ENCODE assay signal across 8 mouse cellular contexts in the genomic region with DNA sequence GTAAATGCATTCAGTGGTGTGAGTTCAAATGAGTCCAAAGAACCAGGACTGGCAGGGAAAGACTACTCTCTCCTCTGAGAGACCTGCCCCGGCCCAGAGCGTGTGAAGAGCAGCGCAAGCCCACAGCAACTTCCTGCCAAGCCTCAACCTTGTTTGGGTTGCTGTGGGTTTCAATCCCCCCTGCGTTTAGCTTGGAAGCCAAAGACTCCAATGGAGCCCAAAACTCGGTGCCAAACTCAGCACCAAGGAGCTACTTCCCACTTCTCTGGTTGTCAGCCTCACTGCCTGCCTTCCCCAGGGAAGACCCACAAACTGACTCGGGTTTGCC.
DNase-seq lines count a peak whose midpoint lies in the region; ATAC-seq and TF ChIP-seq lines count a peak whose summit lies in the region.

No protein-coding gene starts in this region.

- TF ChIP-seq EP300 in stomach, postnatal 0 days (optimal IDR thresholded peaks at IDR 0.05): no peak

- H3K27me3 ChIP-seq in forebrain, postnatal 0 days (ENCODE audit: insufficient read depth, low read length): no peaks in the 10 kb centered on the region
- no peaks in the 10 kb centered on the region for H3K27me3 ChIP-seq in hindbrain, postnatal 0 days (ENCODE audit: insufficient read depth, low read length)
- H3K27me3 ChIP-seq in stomach, postnatal 0 days (ENCODE audit: control insufficient read depth, insufficient read depth, low read length): no peaks in the 10 kb centered on the region

- no peaks in the 10 kb centered on the region for H3K9me3 ChIP-seq in forebrain, postnatal 0 days (ENCODE audit: low read length)
- H3K9me3 ChIP-seq in hindbrain, postnatal 0 days (ENCODE audit: low read length): no peaks in the 10 kb centered on the region
- no peaks in the 10 kb centered on the region for H3K9me3 ChIP-seq in stomach, postnatal 0 days (ENCODE audit: control insufficient read depth, low read length)

- 16% methylated on average over 6 of the region's 6 CpGs for WGBS in forebrain, postnatal 0 days
- 24% methylated on average over 6 of the region's 6 CpGs for WGBS in hindbrain, postnatal 0 days
- WGBS in stomach, postnatal 0 days: 59% methylated on average over 6 of the region's 6 CpGs

- H3K27ac ChIP-seq in forebrain, postnatal 0 days (ENCODE audit: low read depth, low read length): peak overlapping the region; percentile 17
- peak overlapping the region; percentile 73 for H3K27ac ChIP-seq in hindbrain, postnatal 0 days
- peak overlapping the region; percentile 49 for H3K27ac ChIP-seq in stomach, postnatal 0 days (replicated peaks)

- ATAC-seq in forebrain, postnatal 0 days: peak; percentile 79
- 0 out of 2 replicates have a peak, but pooled peaks have one; percentile 43 for ATAC-seq in hindbrain, postnatal 0 days
- ATAC-seq in stomach, postnatal 0 days (ENCODE audit: low FRiP score, low TSS enrichment): no peak

- H3K4me2 ChIP-seq in forebrain, postnatal 0 days (ENCODE audit: low read depth): peak overlapping the region; percentile 6; the same call in 1 of the 2 replicates
- H3K4me2 ChIP-seq in hindbrain, postnatal 0 days (ENCODE audit: low read depth, low read length): no peak overlapping the region
- H3K4me2 ChIP-seq in stomach, postnatal 0 days (replicated peaks; ENCODE audit: low read depth): no peak overlapping the region

- no peak for TF ChIP-seq CTCF in forebrain, postnatal 0 days (IDR thresholded peaks at IDR 0.05; ENCODE audit: low read depth)
- no peak for TF ChIP-seq CTCF in hindbrain, postnatal 0 days (IDR thresholded peaks at IDR 0.05; ENCODE audit: low read depth)
- no peak for TF ChIP-seq CTCF in stomach, postnatal 0 days (IDR thresholded peaks at IDR 0.05; ENCODE audit: low read depth)

- no peak overlapping the region for H3K4me3 ChIP-seq in forebrain, postnatal 0 days (ENCODE audit: low read depth, low read length)
- H3K4me3 ChIP-seq in hindbrain, postnatal 0 days (ENCODE audit: low read length): no peak overlapping the region
- H3K4me3 ChIP-seq in stomach, postnatal 0 days (ENCODE audit: low read depth, low read length): no peak overlapping the region

- H3K9ac ChIP-seq in forebrain, postnatal 0 days: no peak overlapping the region
- no peak overlapping the region for H3K9ac ChIP-seq in hindbrain, postnatal 0 days (replicated peaks; ENCODE audit: low read length)
- H3K9ac ChIP-seq in stomach, postnatal 0 days (ENCODE audit: low read length): no peak overlapping the region

- H3K4me1 ChIP-seq in forebrain, postnatal 0 days (ENCODE audit: insufficient read depth): peaks cover 7% of the 10 kb centered on the region; the same call in 1 of the 2 replicates
- H3K4me1 ChIP-seq in hindbrain, postnatal 0 days (ENCODE audit: insufficient read depth, low read length): peaks cover 6% of the 10 kb centered on the region; the same call in 1 of the 2 replicates
- no peaks in the 10 kb centered on the region; the same call in 1 of the 2 replicates for H3K4me1 ChIP-seq in stomach, postnatal 0 days (replicated peaks; ENCODE audit: control insufficient read depth, insufficient read depth)

- peak; percentile 17 for DNase-seq in right cerebral cortex, postnatal 4 days
- no peak for DNase-seq in right cerebral cortex, postnatal 25 days
- peak; percentile 66 for DNase-seq in forebrain, postnatal 0 days
- DNase-seq in hindbrain, postnatal 0 days (ENCODE audit: low spot score): peak; percentile 59
- no peak for DNase-seq in stomach, postnatal 0 days (ENCODE audit: low spot score)
- no peak for DNase-seq in gastrocnemius, adult 8-10 months (ENCODE audit: low spot score in 2 of 2)
- no peak for DNase-seq in gastrocnemius, postnatal 25 days
- DNase-seq in right cerebral cortex, postnatal 10 days (ENCODE audit: low spot score in 2 of 2): no peak

- no peaks in the 10 kb centered on the region for H3K36me3 ChIP-seq in forebrain, postnatal 0 days (ENCODE audit: insufficient read depth)
- no peaks in the 10 kb centered on the region for H3K36me3 ChIP-seq in hindbrain, postnatal 0 days (ENCODE audit: insufficient read depth, low read length)
- no peaks in the 10 kb centered on the region for H3K36me3 ChIP-seq in stomach, postnatal 0 days (ENCODE audit: control insufficient read depth, insufficient read depth, low read length)

Comparison
In these comparisons a context has a peak if more than half of its experiments do, and no peak if none do; other contexts are left out.
1. DNase-seq: peak in right cerebral cortex, postnatal 4 days (single experiment), forebrain, postnatal 0 days (single experiment) and hindbrain, postnatal 0 days (single experiment); none in right cerebral cortex, postnatal 25 days (single experiment), stomach, postnatal 0 days (single experiment), gastrocnemius, adult 8-10 months (0 of 2), gastrocnemius, postnatal 25 days (single experiment) and right cerebral cortex, postnatal 10 days (0 of 2).
2. H3K27ac ChIP-seq: peak in every context shown above with its lines; median percentile 73 in hindbrain, postnatal 0 days; 49 in stomach, postnatal 0 days; 17 in forebrain, postnatal 0 days.